Mouse (Mus musculus) embryonic facial prominence, embryonic 10.5 days (tissue): ENCODE results near the gene Zbed3. TPM values are rescaled to one million over a fixed set of nuclear protein-coding genes. Genes with fewer than 3 reads are reported as not detected.
"Not testable (repeated sequence)": the region's sequence is repeated elsewhere in the genome, so short reads cannot be mapped to it uniquely, and the experiment has no call there.

Source experiments
- DNase-seq: peaks from one replicate; pipeline ENCODE4 v3.0.0-alpha.2; 2017; ENCODE audit warnings: low spot score
- H3K27ac ChIP-seq: fragments of 300-500 bp; sonication (generic); replicated peaks from 2 replicates; pipeline ENCODE4 v1.5.1; 2016; ENCODE audit warnings: mild to moderate bottlenecking
- H3K27me3 ChIP-seq: fragments of 300-500 bp; sonication (generic); replicated peaks from 2 replicates; pipeline ENCODE4 v1.6.1; 2016; ENCODE audit warnings: low read depth, mild to moderate bottlenecking; ENCODE audit not compliant: poor library complexity, severe bottlenecking
- H3K36me3 ChIP-seq: fragments of 300-500 bp; sonication (generic); replicated peaks from 2 replicates; pipeline ENCODE4 v1.6.1; 2016; ENCODE audit warnings: mild to moderate bottlenecking, moderate library complexity
- H3K4me1 ChIP-seq: fragments of 300-500 bp; sonication (generic); 2 replicates; pipeline ENCODE4 v1.6.1; 2016
- H3K4me3 ChIP-seq: fragments of 300-500 bp; sonication (generic); 2 replicates; pipeline ENCODE4 v1.5.1; 2016; ENCODE audit warnings: mild to moderate bottlenecking, moderate library complexity
- H3K9me3 ChIP-seq: fragments of 300-500 bp; sonication (generic); 2 replicates; pipeline ENCODE4 v1.6.1; 2016; ENCODE audit warnings: mild to moderate bottlenecking
- WGBS: fragments of 180-500 bp; shearing (Covaris S2); methylation state at CpG from one replicate; pipeline ENCODE4 v1.1.7; 2016; 5-methylcytosine and 5-hydroxymethylcytosine counted together
- polyA plus RNA-seq: library from polyadenylated mRNA; unstranded; fragments of >200 nt; fragmentation: Nextera tagmentation; extraction: Ambion mirVana; gene quantifications from 2 replicates; pipeline ENCODE4 v1.2.1, GENCODE M21; 2016

Gene Zbed3
- polyA plus RNA-seq, 1 experiment from 2014 or later, result 68.3 TPM

- DNase-seq, result no peak
- H3K36me3 ChIP-seq, result peaks cover 32% of the 10 kb centered on the region
- 0 out of 2 replicates have a peak, but pooled peaks cover 2% of the 10 kb centered on the region for H3K9me3 ChIP-seq
- H3K4me3 ChIP-seq, result no peak overlapping the region
- WGBS, result 67% methylated on average over 6 of the region's 6 CpGs
- H3K27ac ChIP-seq, result no peak overlapping the region
- H3K4me1 ChIP-seq, result no peaks in the 10 kb centered on the region
- no peaks in the 10 kb centered on the region for H3K27me3 ChIP-seq
Observed at GRCm38 (mm10) chr13:95345869-95346268, 22.5 kb downstream of the Zbed3 start.

- peak; percentile 86 for DNase-seq
- WGBS, result 38% methylated on average over 8 of the region's 8 CpGs
- Histone ChIP-seq H3K36me3 (peaks cover 41% of the 10 kb centered on the region), H3K4me1 (no peaks in the 10 kb centered on the region), H3K9me3 (0 out of 2 replicates have a peak, but pooled peaks cover 2% of the 10 kb centered on the region), H3K27me3 (no peaks in the 10 kb centered on the region), H3K4me3 (no peak overlapping the region), H3K27ac (no peak overlapping the region)
Observed at GRCm38 (mm10) chr13:95347018-95347696, 23.7 kb downstream of the Zbed3 start.

DNA sequence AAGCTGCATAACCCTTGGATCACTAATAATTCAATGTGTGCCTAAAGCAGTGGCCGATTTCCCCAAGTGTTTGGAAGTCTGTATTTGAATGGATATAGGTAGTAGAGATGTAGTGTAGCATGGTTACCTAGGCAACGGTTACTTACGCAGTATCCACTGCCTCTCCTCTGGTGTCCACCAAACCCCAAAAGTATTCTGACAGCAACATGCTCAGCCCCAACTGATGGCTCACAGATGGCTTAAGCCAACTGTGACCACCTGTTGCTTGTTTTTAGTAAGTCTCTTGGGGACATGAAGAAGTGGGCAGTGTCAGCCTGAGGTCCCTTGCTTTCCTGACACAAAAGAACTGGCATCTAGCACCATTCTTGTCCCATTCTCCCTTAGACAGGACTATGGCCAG lies 25.1 kb downstream of the Zbed3 start:
- 93% methylated on average over 3 of the region's 3 CpGs for WGBS
- Histone ChIP-seq H3K27ac (no peak overlapping the region), H3K4me1 (no peaks in the 10 kb centered on the region), H3K36me3 (peaks cover 55% of the 10 kb centered on the region), H3K4me3 (no peak overlapping the region), H3K9me3 (0 out of 2 replicates have a peak, but pooled peaks cover 2% of the 10 kb centered on the region), H3K27me3 (no peaks in the 10 kb centered on the region)
- no peak for DNase-seq

- WGBS, result 90% methylated on average over 2 of the region's 2 CpGs
- H3K27me3 ChIP-seq, result no peaks in the 10 kb centered on the region
- H3K9me3 ChIP-seq, result no peaks in the 10 kb centered on the region
- no peak overlapping the region for H3K4me3 ChIP-seq
- no peaks in the 10 kb centered on the region for H3K4me1 ChIP-seq
- DNase-seq, result no peak
- peaks cover 99% of the 10 kb centered on the region for H3K36me3 ChIP-seq
- H3K27ac ChIP-seq, result no peak overlapping the region
Observed at GRCm38 (mm10) chr13:95358223-95358622, 34.8 kb downstream of the Zbed3 start.

DNA sequence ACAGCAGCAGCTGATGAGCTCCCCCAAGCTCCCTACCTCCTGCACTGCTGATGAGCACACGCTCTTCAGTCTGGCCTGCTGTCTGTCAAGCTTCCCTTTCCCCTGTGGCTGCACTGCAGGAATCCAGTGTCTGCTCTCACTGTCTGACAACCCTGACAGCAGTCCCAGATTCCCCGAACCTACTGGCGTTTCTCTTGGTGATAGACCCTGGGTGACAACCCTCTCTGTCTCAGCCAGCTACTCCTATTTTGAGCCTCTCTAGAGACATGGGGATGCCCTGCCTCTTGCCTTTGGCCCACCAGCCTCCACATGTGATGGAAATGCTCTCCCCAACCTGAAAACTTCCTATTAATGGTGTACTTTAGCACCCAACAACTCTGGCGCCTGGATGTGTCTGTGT lies 40.0 kb downstream of the Zbed3 start:
- 88% methylated on average over 4 of the region's 4 CpGs for WGBS
- H3K36me3 ChIP-seq, result peaks cover 96% of the 10 kb centered on the region
- H3K27me3 ChIP-seq, result no peaks in the 10 kb centered on the region

GRCm38 (mm10) chr13:95366356-95366755 lies 42.9 kb downstream of the Zbed3 start:
- DNase-seq, result no peak
- Histone ChIP-seq H3K4me1 (no peaks in the 10 kb centered on the region), H3K36me3 (peaks cover 96% of the 10 kb centered on the region), H3K9me3 (no peaks in the 10 kb centered on the region), H3K4me3 (no peak overlapping the region), H3K27me3 (no peaks in the 10 kb centered on the region), H3K27ac (no peak overlapping the region)
- WGBS, result 95% methylated on average over 8 of the region's 8 CpGs

More for the DNA sequence above, 40.0 kb downstream of the Zbed3 start:
- no peak for DNase-seq
- Histone ChIP-seq H3K9me3 (no peaks in the 10 kb centered on the region), H3K4me3 (no peak overlapping the region), H3K27ac (no peak overlapping the region), H3K4me1 (no peaks in the 10 kb centered on the region)

DNA sequence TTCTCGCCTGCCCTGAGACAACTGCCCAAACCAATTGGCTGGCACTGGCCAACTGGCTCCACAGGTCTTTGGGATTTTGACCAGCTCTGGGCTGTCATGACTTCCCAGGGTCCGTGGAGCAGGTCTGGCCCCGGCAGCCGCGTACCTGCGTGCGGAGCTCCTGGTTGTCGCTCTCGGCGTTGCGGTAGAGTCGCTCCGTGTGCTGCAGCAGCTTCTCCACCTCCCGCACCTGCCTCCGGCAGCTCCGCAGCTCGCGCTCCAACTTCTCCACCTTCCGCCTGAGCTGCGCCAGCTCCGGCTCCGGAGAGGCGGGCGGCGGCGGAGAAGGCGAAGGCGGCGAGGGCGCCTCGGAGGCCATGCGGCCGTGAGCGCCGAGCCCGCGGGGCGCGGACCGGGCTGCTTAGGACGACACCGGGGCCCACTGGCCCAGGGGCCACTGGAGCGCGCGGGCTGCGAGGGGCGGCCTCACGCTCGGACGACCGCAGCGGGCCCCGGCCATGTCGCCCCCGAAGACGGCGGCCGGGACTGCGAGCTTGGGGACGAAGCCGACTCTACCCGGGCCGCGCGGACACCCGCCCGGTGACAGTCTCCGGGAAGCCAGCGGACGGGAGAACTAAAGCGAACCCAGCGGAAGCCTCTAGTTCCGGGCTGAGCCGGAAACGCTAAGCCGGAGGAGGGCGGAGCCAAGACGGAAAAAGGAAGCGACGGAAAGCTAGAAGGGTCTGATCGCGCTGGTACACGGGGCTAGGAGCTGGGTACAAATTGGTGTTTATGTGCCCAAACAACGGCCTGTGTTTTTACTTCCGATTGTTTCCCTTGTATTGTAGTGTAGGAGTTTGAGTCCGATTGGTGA lies 51.5 kb downstream of the Zbed3 start, which contains the start of gene Aggf1:
Gene Aggf1, minus strand, starts transcription at position 652 of the 853 bp plus-strand sequence.
- H3K27me3 ChIP-seq, result no peaks in the 10 kb centered on the region
- peaks cover 15% of the 10 kb centered on the region for H3K4me1 ChIP-seq
- WGBS, result under 1% methylated on average over 86 of the region's 86 CpGs
- no peaks in the 10 kb centered on the region for H3K9me3 ChIP-seq
- peak; percentile 89 for DNase-seq
- H3K36me3 ChIP-seq, result peaks cover 14% of the 10 kb centered on the region
- H3K4me3 ChIP-seq, result peak within 1 kb of the TSS; percentile 98
- peak within 1 kb of the TSS; percentile 88 for H3K27ac ChIP-seq

DNA sequence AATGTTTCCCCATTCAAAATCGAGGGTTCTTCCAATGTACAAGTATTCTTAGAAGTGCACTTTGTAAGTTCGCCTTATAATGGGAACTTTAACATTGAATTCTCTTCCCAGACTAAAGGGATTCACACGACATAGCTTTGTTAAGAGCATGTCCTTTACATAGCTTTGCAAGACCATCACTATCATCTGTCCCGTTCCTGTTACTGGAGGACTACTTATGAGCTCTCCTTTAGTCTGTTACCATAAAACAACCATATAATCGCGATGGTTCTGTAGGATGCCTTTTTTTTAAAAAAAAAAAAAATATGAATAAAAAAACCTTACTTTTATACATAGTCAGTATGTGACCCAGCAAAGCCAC lies 52.1 kb downstream of the Zbed3 start:
- H3K27ac ChIP-seq, result peak overlapping the region; percentile 88
- DNase-seq, result no peak
- H3K4me1 ChIP-seq, result peaks cover 15% of the 10 kb centered on the region
- 29% methylated on average over 6 of the region's 6 CpGs for WGBS
- peaks cover 7% of the 10 kb centered on the region for H3K36me3 ChIP-seq
- H3K27me3 ChIP-seq, result no peaks in the 10 kb centered on the region
- peak overlapping the region; percentile 98 for H3K4me3 ChIP-seq
- no peaks in the 10 kb centered on the region for H3K9me3 ChIP-seq

DNA sequence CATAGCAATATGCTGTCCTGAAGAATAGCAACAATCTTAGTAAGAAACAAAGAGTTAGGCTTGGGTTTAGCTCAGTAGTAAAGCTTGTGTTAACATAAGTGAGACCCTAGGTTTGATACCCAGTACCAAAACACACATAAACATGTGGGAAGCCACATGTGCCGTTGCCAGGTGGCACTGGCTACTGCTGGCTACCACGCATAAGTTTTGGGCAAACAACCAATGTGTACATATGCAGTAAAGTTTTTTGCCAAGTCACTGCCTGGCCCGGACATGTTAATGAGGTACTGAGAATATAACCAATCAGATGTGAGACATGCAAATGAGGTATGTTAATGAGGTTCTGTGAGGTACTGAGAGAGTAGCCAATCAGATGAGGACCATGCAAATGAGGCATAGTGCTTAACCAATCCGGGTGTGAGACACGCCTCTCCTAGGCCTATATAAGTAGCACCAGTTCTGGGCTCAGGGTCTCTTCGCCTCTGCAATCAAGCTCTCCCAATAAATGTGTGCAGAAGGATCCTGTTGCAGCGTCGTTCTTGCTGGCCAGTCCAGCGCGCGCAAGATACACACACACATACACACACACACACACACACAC lies 53.4 kb downstream of the Zbed3 start:
- DNase-seq, result not testable (repeated sequence)

DNA sequence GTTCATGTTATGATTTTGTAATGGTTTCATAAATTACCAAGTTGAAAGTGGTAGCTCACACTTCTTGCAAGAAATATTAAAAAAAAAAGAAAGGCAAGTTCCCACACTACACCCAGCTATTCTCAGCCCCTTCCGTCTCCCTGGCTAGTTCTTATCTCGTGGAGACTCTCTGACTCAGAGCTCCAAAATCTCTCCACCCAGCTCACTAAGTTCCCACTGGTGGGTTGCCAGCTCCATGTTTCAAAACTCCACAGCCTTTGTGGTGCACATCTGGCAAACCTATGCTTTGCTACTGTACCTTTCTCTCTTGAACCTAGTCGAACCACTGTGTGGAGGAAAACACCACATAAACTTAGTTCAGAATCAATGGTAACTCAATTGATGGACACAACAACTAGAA lies 55.3 kb downstream of the Zbed3 start:
- peaks cover 12% of the 10 kb centered on the region for H3K4me1 ChIP-seq
- no peak overlapping the region for H3K4me3 ChIP-seq
- H3K9me3 ChIP-seq, result no peaks in the 10 kb centered on the region
- WGBS, result 91% methylated on average over 3 of the region's 3 CpGs
- no peaks in the 10 kb centered on the region for H3K36me3 ChIP-seq
- H3K27me3 ChIP-seq, result no peaks in the 10 kb centered on the region
- no peak overlapping the region for H3K27ac ChIP-seq
- no peak for DNase-seq

More for the DNA sequence above, 53.4 kb downstream of the Zbed3 start:
- 96% methylated on average over 11 of the region's 11 CpGs for WGBS
- peaks cover 15% of the 10 kb centered on the region for H3K4me1 ChIP-seq
- H3K27ac ChIP-seq, H3K9me3 ChIP-seq, H3K4me3 ChIP-seq, H3K36me3 ChIP-seq, H3K27me3 ChIP-seq: not testable (repeated sequence)

DNA sequence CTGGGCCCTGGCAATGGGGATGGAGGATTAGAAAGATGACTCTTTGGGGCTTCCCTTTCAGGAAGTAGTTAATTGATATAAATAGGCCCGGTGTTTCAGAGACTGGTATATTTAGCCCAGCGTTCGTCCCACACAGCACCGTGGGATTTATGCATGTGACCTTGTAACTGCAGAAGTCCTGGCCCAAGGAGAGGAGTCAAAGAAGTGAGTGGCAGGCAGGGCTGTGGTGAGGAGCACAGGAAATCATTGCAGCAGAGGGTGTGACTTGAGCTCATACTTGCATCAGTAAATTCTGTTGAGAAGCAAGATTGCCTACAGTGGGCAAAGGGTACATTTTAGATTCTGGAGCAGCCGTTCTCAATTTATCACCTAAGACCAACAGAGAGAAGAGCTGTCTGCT lies 59.0 kb downstream of the Zbed3 start:
- 66% methylated on average over 5 of the region's 5 CpGs for WGBS
- Histone ChIP-seq H3K4me3 (no peak overlapping the region), H3K9me3 (no peaks in the 10 kb centered on the region), H3K4me1 (peaks cover 4% of the 10 kb centered on the region; the same call in 1 of the 2 replicates), H3K27me3 (no peaks in the 10 kb centered on the region), H3K36me3 (no peaks in the 10 kb centered on the region), H3K27ac (no peak overlapping the region)
- no peak for DNase-seq
